Mouse (Mus musculus) lung, adult 2 months (tissue): ENCODE data around the gene Dennd2a. TPM values are rescaled to one million over a fixed set of nuclear protein-coding genes. Genes with fewer than 3 reads are reported as not detected.
A peak's percentile ranks its signal among the peaks of the same experiment; 100 is the strongest.
"Not testable (repeated sequence)": the region's sequence is repeated elsewhere in the genome, so short reads cannot be mapped to it uniquely, and the experiment has no call there.

Experiments used
- DNase-seq: peaks from one replicate; pipeline ENCODE4 v3.0.0; 2022
- H3K4me1 ChIP-seq: fragments of 200-500 bp; 2 replicates; pipeline ENCODE4 v1.6.1; 2011; ENCODE audit warnings: low read length; ENCODE audit not compliant: control insufficient read depth, insufficient read depth
- H3K4me3 ChIP-seq: fragments of 200-500 bp; replicated peaks from 2 replicates; pipeline ENCODE3; 2011; ENCODE audit warnings: low read depth, mild to moderate bottlenecking, control low read depth, low read length; ENCODE audit errors: extremely low read depth
- CTCF ChIP-seq: fragments of 200-500 bp; IDR thresholded peaks from 2 replicates; pipeline ENCODE4 v1.5.1; 2011; ENCODE audit warnings: mild to moderate bottlenecking, low read length, control low read depth; ENCODE audit not compliant: insufficient read depth
- POLR2A ChIP-seq: fragments of 200-500 bp; IDR thresholded peaks from 2 replicates; pipeline ENCODE4 v1.6.1; 2011; ENCODE audit warnings: low read depth, mild to moderate bottlenecking, control low read depth, low read length, borderline replicate concordance; ENCODE audit errors: extremely low read depth
- WGBS: fragments of 180-500 bp; shearing (Covaris S2); methylation state at CpG from one replicate; pipeline ENCODE4 v1.1.7; 2018; 5-methylcytosine and 5-hydroxymethylcytosine counted together
- polyA plus RNA-seq: library from polyadenylated mRNA; depleted of rRNA; stranded (reverse); fragments of >200 nt; gene quantifications from 2 replicates; pipeline ENCODE4 v1.2.3, GENCODE M21; 2012

Dennd2a gene
- polyA plus RNA-seq, 1 experiment, result 22.9 TPM

DNA sequence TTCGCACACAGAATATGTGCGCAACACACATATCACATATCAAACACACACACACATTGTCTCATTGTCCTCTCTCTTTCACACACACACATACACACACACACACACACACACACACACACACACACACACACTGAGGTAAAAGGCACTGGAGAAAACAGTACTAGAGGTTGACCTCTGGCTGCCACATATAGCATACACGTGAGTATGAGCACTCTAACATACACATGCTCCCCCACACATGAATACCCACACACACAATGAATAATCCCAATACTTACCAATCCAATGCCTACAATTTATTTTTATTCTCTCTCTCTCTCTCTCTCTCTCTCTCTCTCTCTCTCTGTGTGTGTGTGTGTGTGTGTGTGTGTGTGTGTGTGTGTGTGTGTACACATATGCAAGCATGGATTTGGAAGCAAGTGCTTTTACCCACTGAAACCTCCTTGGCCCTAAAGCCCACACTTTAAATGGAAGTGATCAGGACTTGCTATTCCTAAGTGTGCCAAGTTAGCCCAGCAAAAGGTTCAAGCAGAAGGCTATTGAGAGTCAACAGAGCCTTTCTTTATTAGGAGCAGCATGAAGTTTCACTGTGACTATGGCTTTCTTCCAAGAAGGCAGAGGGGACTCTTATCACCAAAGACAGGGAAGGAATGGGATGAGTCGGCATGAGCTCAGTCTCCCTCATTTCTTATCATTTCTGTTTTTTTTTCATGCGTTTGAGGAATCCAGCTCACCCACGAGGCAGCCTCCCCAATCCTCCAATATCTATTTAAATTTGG is 128.5 kb downstream of the Dennd2a start:
- Histone ChIP-seq H3K4me3 (no peak overlapping the region), H3K4me1 (no peaks in the 10 kb centered on the region)
- 59% methylated on average over 6 of the region's 6 CpGs for WGBS
- no peak for DNase-seq
- TF ChIP-seq POLR2A (no peak), CTCF (no peak)

GRCm38 (mm10) chr6:39427276-39428003 is 130.2 kb downstream of the Dennd2a start:
- TF ChIP-seq CTCF (no peak), POLR2A (no peak)
- WGBS, result 66% methylated on average over 4 of the region's 4 CpGs
- no peak for DNase-seq
- Histone ChIP-seq H3K4me3 (no peak overlapping the region), H3K4me1 (no peaks in the 10 kb centered on the region)

GRCm38 (mm10) chr6:39426725-39427124 is 130.9 kb downstream of the Dennd2a start:
- DNase-seq, result no peak
- WGBS, result 74% methylated on average over 4 of the region's 4 CpGs
- TF ChIP-seq POLR2A, result no peak
- TF ChIP-seq CTCF, result no peak
- no peak overlapping the region for H3K4me3 ChIP-seq
- no peaks in the 10 kb centered on the region for H3K4me1 ChIP-seq

- no peak for TF ChIP-seq POLR2A
- TF ChIP-seq CTCF, result no peak
- Histone ChIP-seq H3K4me1 (no peaks in the 10 kb centered on the region), H3K4me3 (no peak overlapping the region)
- no peak for DNase-seq
- WGBS, result 72% methylated on average over 2 of the region's 2 CpGs
Measured at GRCm38 (mm10) chr6:39425181-39425580, 132.5 kb downstream of the Dennd2a start.

- no peak overlapping the region for H3K4me3 ChIP-seq
- TF ChIP-seq POLR2A (no peak), CTCF (no peak)
- H3K4me1 ChIP-seq, result no peaks in the 10 kb centered on the region
- no peak for DNase-seq
- WGBS, result 81% methylated on average over 7 of the region's 7 CpGs
Measured at GRCm38 (mm10) chr6:39423686-39424085, 134.0 kb downstream of the Dennd2a start.

GRCm38 (mm10) chr6:39423130-39423551 is 134.5 kb downstream of the Dennd2a start:
- no peak for DNase-seq
- Histone ChIP-seq H3K4me1 (no peaks in the 10 kb centered on the region), H3K4me3 (no peak overlapping the region)
- 57% methylated on average over 6 of the region's 6 CpGs for WGBS
- TF ChIP-seq CTCF (no peak), POLR2A (no peak)

DNA sequence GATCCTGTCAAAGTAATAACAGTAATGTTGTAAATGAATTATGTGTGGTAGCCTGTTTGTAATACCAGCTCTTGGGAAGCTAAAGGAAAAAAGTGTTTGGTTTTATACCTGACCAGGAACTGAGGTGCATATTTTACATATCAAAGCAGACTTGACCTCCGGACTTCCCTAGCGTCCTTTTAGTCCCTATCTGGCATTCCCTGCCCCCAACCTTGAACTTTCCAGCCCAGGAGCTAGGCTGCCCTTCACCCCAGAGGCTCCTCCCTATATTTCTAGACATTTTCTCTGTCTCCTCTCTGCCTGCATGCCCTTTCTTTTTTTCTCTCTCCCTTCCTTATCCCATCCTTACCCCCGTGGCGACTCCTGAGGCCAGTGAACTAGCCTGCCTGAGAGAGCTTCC is 136.8 kb downstream of the Dennd2a start:
- Histone ChIP-seq H3K4me1 (no peaks in the 10 kb centered on the region), H3K4me3 (no peak overlapping the region)
- no peak for TF ChIP-seq CTCF
- 44% methylated on average over 4 of the region's 4 CpGs for WGBS
- DNase-seq, result no peak

- WGBS, result under 1% methylated on average over 78 of the region's 82 CpGs
Measured at GRCm38 (mm10) chr6:39419851-39420721, 137.6 kb downstream of the Dennd2a start, which contains the start of gene Mkrn1. Mkrn1 (minus strand) TSS chr6:39420462.

DNA sequence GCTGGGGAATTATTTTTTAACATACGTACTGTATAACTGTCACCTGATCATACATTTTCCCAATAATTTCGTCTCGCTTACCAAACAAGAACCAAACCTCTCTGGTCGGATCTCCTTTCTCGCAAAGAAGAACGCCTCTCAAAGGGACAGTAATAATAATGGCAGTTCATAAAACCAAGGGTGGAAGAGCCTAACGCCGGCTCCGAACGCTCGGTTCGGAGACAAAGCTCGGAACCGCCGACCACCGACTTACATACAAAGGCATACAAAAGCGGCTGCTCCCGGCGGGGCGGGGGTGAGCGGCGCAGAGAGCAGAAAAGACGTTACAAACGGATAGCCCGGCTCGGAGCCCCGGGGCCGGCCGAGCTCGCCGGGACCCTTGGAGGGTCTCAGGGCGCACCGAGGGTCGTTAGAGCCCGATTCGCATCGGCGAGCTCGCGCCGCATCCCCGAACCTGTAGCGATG is 138.2 kb downstream of the Dennd2a start:
- Histone ChIP-seq H3K4me3 (peak overlapping the region; percentile 64), H3K4me1 (no peaks in the 10 kb centered on the region; the same call in 1 of the 2 replicates)
- DNase-seq, result no peak
- TF ChIP-seq POLR2A, result no peak
- under 1% methylated on average over 43 of the region's 43 CpGs for WGBS

More at GRCm38 (mm10) chr6:39419851-39420721, 137.6 kb downstream of the Dennd2a start, which contains the start of gene Mkrn1:
- H3K4me3 ChIP-seq, result peak within 1 kb of the TSS; percentile 64
- no peaks in the 10 kb centered on the region for H3K4me1 ChIP-seq
- peak; percentile 84 for DNase-seq
- TF ChIP-seq CTCF (no peak), POLR2A (peak; percentile 62; the same call in 1 of the 2 replicates)

GRCm38 (mm10) chr6:39416654-39417053 is 141.0 kb downstream of the Dennd2a start:
- H3K4me3 ChIP-seq, H3K4me1 ChIP-seq, DNase-seq: not testable (repeated sequence)
